Mouse (Mus musculus) heart, adult 2 months (tissue): ENCODE data around the gene Gm10842. TPM values are rescaled to one million over a fixed set of nuclear protein-coding genes. Genes with fewer than 3 reads are reported as not detected.
"Not testable (repeated sequence)": the region's sequence is repeated elsewhere in the genome, so short reads cannot be mapped to it uniquely, and the experiment has no call there.

Source experiments
- DNase-seq, 2 experiments: peaks; one replicate each; pipeline ENCODE4 v3.0.0; 2021
- H3K27ac ChIP-seq: fragments of 200-600 bp; 2 replicates; pipeline ENCODE4 v1.8.1; 2022
- H3K27me3 ChIP-seq: fragments of 200-500 bp; 2 replicates; pipeline ENCODE4 v1.6.1; 2012; ENCODE audit warnings: mild to moderate bottlenecking, low read length, inconsistent platforms, mixed read lengths; ENCODE audit not compliant: control insufficient read depth, insufficient read depth
- H3K36me3 ChIP-seq: fragments of 200-500 bp; 2 replicates; pipeline ENCODE4 v1.6.1; 2012; ENCODE audit warnings: low read length, inconsistent platforms; ENCODE audit not compliant: control insufficient read depth, insufficient read depth
- H3K4me1 ChIP-seq: fragments of 200-500 bp; 2 replicates; pipeline ENCODE4 v1.6.1; 2011; ENCODE audit warnings: low read length; ENCODE audit not compliant: control insufficient read depth, insufficient read depth
- H3K4me3 ChIP-seq: fragments of 200-600 bp; 2 replicates; pipeline ENCODE4 v1.8.1; 2022
- H3K79me2 ChIP-seq: fragments of 200-500 bp; replicated peaks from 2 replicates; pipeline ENCODE4 v1.6.1; 2012; ENCODE audit warnings: mild to moderate bottlenecking, inconsistent platforms, low read length, moderate library complexity, mixed read lengths; ENCODE audit not compliant: control insufficient read depth, insufficient read depth
- H3K9ac ChIP-seq: fragments of 200-500 bp; 2 replicates; pipeline ENCODE4 v1.6.1; 2012; ENCODE audit warnings: low read depth, mild to moderate bottlenecking, control low read depth, inconsistent platforms, low read length, mixed read lengths
- CTCF ChIP-seq: fragments of 200-600 bp; IDR thresholded peaks from 2 replicates; pipeline ENCODE4 v1.8.1; 2022; ENCODE audit warnings: antibody characterized with exemption, mild to moderate bottlenecking, moderate library complexity
- EP300 ChIP-seq: fragments of 200-500 bp; IDR thresholded peaks from 2 replicates; pipeline ENCODE4 v1.6.1; 2011; ENCODE audit warnings: low read depth, low read length, control low read depth; ENCODE audit not compliant: insufficient read depth
- POLR2A ChIP-seq: fragments of 200-500 bp; IDR thresholded peaks from 2 replicates; pipeline ENCODE4 v1.6.1; 2011; ENCODE audit warnings: mild to moderate bottlenecking, low read depth, low read length, control low read depth; ENCODE audit not compliant: insufficient read depth
- WGBS: fragments of 180-500 bp; shearing (Covaris S2); methylation state at CpG from one replicate; pipeline ENCODE4 v1.1.7; 2018; 5-methylcytosine and 5-hydroxymethylcytosine counted together
- intact Hi-C: fragments of 180-260 bp; cut with DNase I; formaldehyde crosslinking; loops from one replicate; pipeline ENCODE4 v1.15.1; 2025
- long read RNA-seq: library from polyadenylated mRNA; stranded (forward); transcript quantifications from one replicate; pipeline ENCODE4 v2.0.0, GENCODE M21; 2021
- polyA plus RNA-seq: library from polyadenylated mRNA; depleted of rRNA; stranded (reverse); fragments of >200 nt; gene quantifications from 2 replicates; pipeline ENCODE4 v1.2.3, GENCODE M21; 2012; rRNA removed
- total RNA-seq, 2 experiments: library from RNA; stranded (reverse); gene quantifications; 2 replicates each; pipeline ENCODE4 v1.2.3; 2021

Gene Gm10842
- total RNA-seq, result not detected
- not detected in 2 replicates for polyA plus RNA-seq
- long read RNA-seq, result 0 reads

DNA sequence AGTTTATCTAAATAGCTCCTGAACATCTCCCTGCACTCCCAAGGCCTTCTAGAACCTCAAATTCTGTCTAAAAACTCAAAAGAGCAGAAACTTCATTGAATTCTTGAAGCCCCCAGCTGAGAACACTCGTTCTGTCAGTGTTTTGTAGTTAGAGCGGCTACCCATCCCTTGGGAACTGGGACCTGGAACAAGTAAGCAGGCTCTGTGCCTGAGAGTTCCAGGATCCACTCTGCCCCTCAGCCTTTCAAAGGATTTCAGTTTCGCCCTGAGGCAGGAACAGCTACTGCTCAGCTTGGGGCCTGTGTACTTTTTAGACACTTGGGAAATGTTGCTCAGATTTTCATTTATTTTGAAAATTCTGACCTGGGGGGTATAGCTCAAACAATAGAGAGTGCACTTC is at the start of gene Gm10842:
TSS of gene Gm10842 (plus strand) at position 301 of the 400 bp plus-strand sequence.
- intact Hi-C loops, result no loop called here
- no peak within 1 kb of the TSS for H3K27ac ChIP-seq
- H3K4me3 ChIP-seq, result no peak within 1 kb of the TSS
- H3K9ac ChIP-seq, result no peak within 1 kb of the TSS
- 63% methylated on average over 3 of the region's 3 CpGs for WGBS
- no peaks in the 10 kb centered on the region for H3K79me2 ChIP-seq
- no peak for DNase-seq
- no peaks in the 10 kb centered on the region for H3K36me3 ChIP-seq
- H3K27me3 ChIP-seq, result no peaks in the 10 kb centered on the region
- H3K4me1 ChIP-seq, result no peaks in the 10 kb centered on the region
- TF ChIP-seq POLR2A (no peak), EP300 (no peak), CTCF (no peak)

DNA sequence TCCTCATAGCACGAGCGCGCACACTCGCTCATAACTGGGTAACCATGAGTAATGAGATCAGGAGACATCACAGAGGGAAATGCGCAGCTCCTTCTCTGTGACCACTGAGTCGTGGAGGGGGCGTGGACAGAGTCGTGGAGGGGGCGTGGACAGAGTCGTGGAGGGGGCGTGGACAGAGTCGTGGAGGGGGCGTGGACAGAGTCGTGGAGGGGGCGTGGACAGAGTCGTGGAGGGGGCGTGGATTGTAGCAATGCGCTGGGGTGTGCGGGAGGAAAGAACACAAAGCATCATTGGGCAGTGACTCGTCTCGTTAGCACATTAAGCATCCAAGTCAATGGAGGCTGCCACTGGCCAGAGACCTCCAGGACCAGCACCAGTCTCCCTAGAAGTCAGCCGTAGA is 34.2 kb upstream of the Gm10842 start:
- H3K27me3 ChIP-seq, H3K27ac ChIP-seq, DNase-seq, intact Hi-C loops, H3K4me1 ChIP-seq, H3K79me2 ChIP-seq, H3K36me3 ChIP-seq, H3K9ac ChIP-seq, H3K4me3 ChIP-seq: not testable (repeated sequence)
- 73% methylated on average over 22 of the region's 22 CpGs for WGBS

DNA sequence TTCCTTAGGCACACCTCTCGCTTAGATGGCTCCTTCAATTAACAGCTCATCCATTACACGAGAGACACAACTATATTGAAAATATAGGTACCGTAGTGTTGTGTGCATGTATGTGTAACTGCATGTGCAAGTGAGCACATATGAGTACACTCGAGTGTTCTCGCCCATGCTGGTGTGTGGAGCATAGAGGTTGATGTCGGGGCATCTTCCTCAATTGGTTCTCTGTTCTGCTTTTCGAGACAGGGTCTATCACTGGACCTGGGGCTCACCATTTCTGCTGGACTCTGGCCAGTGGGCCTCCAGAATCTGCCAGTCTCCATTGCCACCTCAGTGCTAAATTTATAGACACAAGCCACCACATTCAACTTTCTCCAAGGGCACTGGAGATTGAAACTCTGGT is 28.9 kb upstream of the Gm10842 start:
- Histone ChIP-seq H3K27ac (no peak overlapping the region), H3K36me3 (no peaks in the 10 kb centered on the region), H3K27me3 (no peaks in the 10 kb centered on the region), H3K9ac (no peak overlapping the region), H3K4me3 (no peak overlapping the region), H3K79me2 (no peaks in the 10 kb centered on the region), H3K4me1 (no peaks in the 10 kb centered on the region)
- TF ChIP-seq EP300, result no peak
- no peak for TF ChIP-seq CTCF
- TF ChIP-seq POLR2A, result no peak
- intact Hi-C loops, result no loop called here
- no peak for DNase-seq
- WGBS, result 82% methylated on average over 7 of the region's 7 CpGs

DNA sequence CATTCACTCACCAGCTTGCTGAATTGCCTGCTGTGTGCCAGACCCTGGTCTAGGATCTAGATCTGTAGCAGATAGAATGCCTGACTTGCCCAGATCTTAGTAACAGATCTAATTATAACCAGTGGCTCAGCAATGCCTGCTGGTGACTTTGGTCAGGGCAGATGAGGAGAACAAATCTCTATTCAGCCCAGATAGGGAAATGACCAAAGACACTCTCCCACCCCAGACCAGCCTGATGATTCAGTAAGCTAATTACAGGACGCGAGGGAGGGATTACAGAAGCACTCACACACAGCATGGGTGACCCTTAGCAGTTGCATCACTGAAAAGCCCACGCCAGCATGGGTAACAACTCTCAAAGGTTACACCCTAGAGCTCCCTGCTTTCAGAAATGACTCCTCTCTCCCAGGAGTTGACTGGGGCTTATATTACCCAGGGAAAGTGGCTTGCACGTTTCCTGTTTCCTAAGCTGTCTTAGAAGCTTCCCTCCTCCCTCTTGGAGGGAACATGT is 26.1 kb upstream of the Gm10842 start:
- WGBS, result 17% methylated on average over 4 of the region's 4 CpGs
- Histone ChIP-seq H3K4me3 (no peak overlapping the region), H3K9ac (no peak overlapping the region), H3K27ac (no peak overlapping the region), H3K79me2 (no peaks in the 10 kb centered on the region), H3K4me1 (no peaks in the 10 kb centered on the region), H3K27me3 (no peaks in the 10 kb centered on the region), H3K36me3 (no peaks in the 10 kb centered on the region)
- intact Hi-C loops, result no loop called here
- TF ChIP-seq CTCF (no peak), EP300 (no peak), POLR2A (no peak)
- DNase-seq, result no peak

DNA sequence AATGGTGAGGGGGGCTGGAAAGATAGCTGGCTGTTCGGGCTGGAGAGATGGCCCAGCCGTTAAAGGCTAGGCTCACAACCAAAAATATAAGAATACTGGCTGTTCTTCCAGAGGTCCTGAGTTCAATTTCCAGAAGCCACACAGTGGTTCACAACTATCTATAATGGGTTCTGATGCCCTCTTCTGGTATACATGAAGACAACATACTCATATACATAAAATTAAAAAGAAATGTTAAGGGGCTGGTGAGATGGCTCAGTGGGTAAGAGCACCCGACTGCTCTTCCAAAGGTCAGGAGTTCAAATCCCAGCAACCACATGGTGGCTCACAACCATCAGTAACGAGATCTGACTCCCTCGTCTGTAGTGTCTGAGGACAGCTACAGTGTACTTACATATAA is 24.9 kb upstream of the Gm10842 start:
- H3K9ac ChIP-seq, H3K4me1 ChIP-seq, intact Hi-C loops, DNase-seq, H3K4me3 ChIP-seq, H3K79me2 ChIP-seq, H3K27ac ChIP-seq, H3K27me3 ChIP-seq, H3K36me3 ChIP-seq: not testable (repeated sequence)
- WGBS, result 71% methylated on average over 5 of the region's 5 CpGs

DNA sequence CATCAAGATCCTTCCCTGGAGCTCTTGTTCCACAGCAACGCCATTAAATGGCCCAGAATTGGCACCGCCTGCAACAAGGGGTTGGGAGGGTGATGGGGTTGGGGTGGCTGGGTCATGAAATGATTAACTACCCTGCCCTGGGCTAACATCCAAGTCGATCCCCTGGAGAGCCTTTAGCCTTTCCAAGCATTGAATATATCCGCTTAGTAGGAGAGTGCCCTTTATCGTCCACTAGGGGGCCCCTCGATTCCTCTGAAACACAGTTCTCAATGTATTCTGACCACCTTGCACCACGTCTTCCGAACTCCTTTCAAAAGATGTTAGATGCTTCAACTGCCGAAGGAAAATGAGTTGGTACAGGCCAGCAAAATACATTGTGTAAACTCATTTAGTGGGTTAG is 22.7 kb upstream of the Gm10842 start:
- Histone ChIP-seq H3K9ac (no peak overlapping the region), H3K79me2 (no peaks in the 10 kb centered on the region; the same call in 1 of the 2 replicates), H3K27ac (no peak overlapping the region), H3K36me3 (no peaks in the 10 kb centered on the region), H3K4me3 (no peak overlapping the region), H3K27me3 (no peaks in the 10 kb centered on the region), H3K4me1 (peaks cover 3% of the 10 kb centered on the region; the same call in 1 of the 2 replicates)
- peak; percentile 13 to 22 for DNase-seq
- intact Hi-C loops, result no loop called here
- TF ChIP-seq CTCF (peak; percentile 80), POLR2A (no peak), EP300 (no peak)
- WGBS, result 8% methylated on average over 9 of the region's 9 CpGs
